Mouse (Mus musculus): ENCODE results near the gene Cdh7. TPM values are rescaled to one million over a fixed set of nuclear protein-coding genes. Genes with fewer than 3 reads are reported as not detected.

Gene Cdh7
- not detected for total RNA-seq (2021)
- polyA plus RNA-seq (2012; rRNA removed) = not detected in 2 replicates
- long read RNA-seq = 0 reads

DNA sequence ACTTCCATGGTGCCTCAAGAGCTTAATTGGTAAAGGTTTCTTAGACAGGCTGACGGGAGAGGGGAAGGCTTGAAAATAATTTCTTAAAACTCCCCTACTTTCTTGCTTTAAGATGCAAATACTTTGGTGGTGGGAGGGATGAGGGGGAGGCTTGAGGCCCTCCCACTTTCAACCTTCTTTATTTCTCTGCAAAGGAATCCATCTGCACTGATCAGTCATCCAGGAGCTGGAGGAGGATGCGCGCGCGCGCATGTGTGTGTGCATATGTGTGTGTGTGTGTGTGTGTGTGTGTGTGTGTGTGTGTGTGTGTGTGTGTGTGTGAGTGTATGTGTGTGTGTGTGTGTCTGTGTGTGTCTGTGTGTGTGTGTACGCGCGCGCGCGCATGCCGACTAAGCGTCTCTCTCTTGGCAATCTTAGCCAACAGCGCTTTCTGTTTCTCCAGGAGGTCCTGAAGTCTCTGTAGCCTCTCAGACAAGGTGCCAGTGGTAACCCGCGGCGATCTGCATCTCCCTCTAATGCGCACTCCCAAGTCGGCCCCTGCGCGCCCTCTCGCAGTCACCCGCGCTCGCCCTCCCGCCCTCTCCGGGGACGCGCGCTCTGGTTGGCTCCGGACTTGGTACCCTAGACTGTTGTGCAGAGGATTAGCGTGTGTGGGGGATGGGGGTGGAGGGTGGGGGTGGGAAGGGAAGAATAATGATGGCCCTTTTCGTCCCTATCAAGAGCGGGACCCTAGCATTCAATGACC is at the start of gene Cdh7:
Cdh7 (plus strand) TSS at position 368 of the 745 bp plus-strand sequence.
- 2% methylated on average over 35 of the region's 35 CpGs for WGBS
- H3K27me3 ChIP-seq (ENCODE audit: control insufficient read depth, insufficient read depth, low read length) = no peaks in the 10 kb centered on the region

DNA sequence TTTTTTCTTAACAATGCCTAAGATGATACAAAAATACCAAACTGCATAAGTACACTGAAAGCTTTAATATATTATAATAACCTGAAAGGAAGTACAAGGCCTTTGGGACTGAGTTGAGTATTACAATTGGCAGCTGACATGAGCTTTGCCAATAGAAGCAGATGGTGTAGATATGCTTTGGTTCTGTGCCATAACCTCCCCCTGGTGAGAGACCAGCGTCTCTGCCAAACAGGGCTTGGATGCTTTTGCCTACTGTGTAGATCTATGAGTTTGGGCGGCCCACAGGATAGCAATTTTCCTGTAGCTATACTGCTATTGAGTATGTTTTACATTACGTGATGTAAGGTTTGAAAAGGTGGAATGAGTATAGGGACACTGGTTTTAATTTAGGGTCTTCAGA is 49.6 kb upstream of the Cdh7 start:
- H3K9ac ChIP-seq (ENCODE audit: low read depth, low read length) = no peak overlapping the region
- no peak for DNase-seq
- no peak overlapping the region for H3K27ac ChIP-seq
- no peaks in the 10 kb centered on the region for H3K36me3 ChIP-seq (ENCODE audit: control insufficient read depth, insufficient read depth, low read length)
- no peaks in the 10 kb centered on the region for H3K4me1 ChIP-seq (ENCODE audit: control insufficient read depth, insufficient read depth, low read length)
- no peak overlapping the region for H3K4me3 ChIP-seq
- WGBS = 72% methylated on average over 3 of the region's 3 CpGs
- no peak for TF ChIP-seq EP300 (IDR thresholded peaks at IDR 0.05; ENCODE audit: insufficient read depth, low read depth, low read length)
- no peak for TF ChIP-seq POLR2A (IDR thresholded peaks at IDR 0.05; ENCODE audit: insufficient read depth, low read depth, low read length)
- no peak for TF ChIP-seq CTCF (IDR thresholded peaks at IDR 0.05)
- no peaks in the 10 kb centered on the region for H3K79me2 ChIP-seq (replicated peaks; ENCODE audit: control insufficient read depth, insufficient read depth, low read length)
- H3K27me3 ChIP-seq (ENCODE audit: control insufficient read depth, insufficient read depth, low read length) = no peaks in the 10 kb centered on the region
- intact Hi-C loops (cut with DNase I) = no loop called here

More for the DNA sequence above, at the start of gene Cdh7:
- H3K36me3 ChIP-seq (ENCODE audit: control insufficient read depth, insufficient read depth, low read length) = no peaks in the 10 kb centered on the region
- no peak for DNase-seq
- intact Hi-C loops (cut with DNase I) = no loop called here
- H3K9ac ChIP-seq (ENCODE audit: low read depth, low read length) = no peak within 1 kb of the TSS
- TF ChIP-seq EP300 (IDR thresholded peaks at IDR 0.05; ENCODE audit: insufficient read depth, low read depth, low read length) (no peak), POLR2A (IDR thresholded peaks at IDR 0.05; ENCODE audit: insufficient read depth, low read depth, low read length) (no peak), CTCF (IDR thresholded peaks at IDR 0.05) (no peak)
- no peaks in the 10 kb centered on the region for H3K79me2 ChIP-seq (replicated peaks; ENCODE audit: control insufficient read depth, insufficient read depth, low read length)
- H3K4me1 ChIP-seq (ENCODE audit: control insufficient read depth, insufficient read depth, low read length) = no peaks in the 10 kb centered on the region
- H3K27ac ChIP-seq = no peak within 1 kb of the TSS
- no peak within 1 kb of the TSS for H3K4me3 ChIP-seq

DNA sequence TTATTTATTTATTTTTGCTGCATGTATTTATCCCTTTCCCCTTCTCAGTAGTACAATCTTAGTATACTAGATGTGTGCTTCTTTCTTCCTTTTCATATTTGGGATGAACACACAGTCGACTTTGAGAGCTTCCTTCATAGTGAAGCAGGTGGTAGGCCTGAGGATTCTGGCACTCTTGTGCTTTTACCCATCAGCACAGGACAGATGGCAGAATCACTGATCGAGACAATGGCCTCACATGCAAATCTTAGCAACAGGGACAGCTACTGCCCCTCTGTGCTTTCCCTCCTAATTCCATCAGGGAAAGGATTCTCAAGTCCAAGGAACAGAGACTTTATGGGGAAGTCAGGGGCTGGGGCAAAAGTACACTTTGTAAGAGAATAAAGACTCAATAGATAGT is 33.7 kb upstream of the Cdh7 start:
- TF ChIP-seq EP300 (IDR thresholded peaks at IDR 0.05; ENCODE audit: insufficient read depth, low read depth, low read length) (no peak), CTCF (IDR thresholded peaks at IDR 0.05) (no peak), POLR2A (IDR thresholded peaks at IDR 0.05; ENCODE audit: insufficient read depth, low read depth, low read length) (no peak)
- Histone ChIP-seq H3K4me3 (no peak overlapping the region), H3K4me1 (ENCODE audit: control insufficient read depth, insufficient read depth, low read length) (no peaks in the 10 kb centered on the region), H3K9ac (ENCODE audit: low read depth, low read length) (no peak overlapping the region), H3K79me2 (replicated peaks; ENCODE audit: control insufficient read depth, insufficient read depth, low read length) (no peaks in the 10 kb centered on the region), H3K36me3 (ENCODE audit: control insufficient read depth, insufficient read depth, low read length) (no peaks in the 10 kb centered on the region), H3K27me3 (ENCODE audit: control insufficient read depth, insufficient read depth, low read length) (no peaks in the 10 kb centered on the region), H3K27ac (no peak overlapping the region)
- 46% methylated on average over 2 of the region's 2 CpGs for WGBS
- no peak for DNase-seq
- intact Hi-C loops (cut with DNase I) = no loop called here

DNA sequence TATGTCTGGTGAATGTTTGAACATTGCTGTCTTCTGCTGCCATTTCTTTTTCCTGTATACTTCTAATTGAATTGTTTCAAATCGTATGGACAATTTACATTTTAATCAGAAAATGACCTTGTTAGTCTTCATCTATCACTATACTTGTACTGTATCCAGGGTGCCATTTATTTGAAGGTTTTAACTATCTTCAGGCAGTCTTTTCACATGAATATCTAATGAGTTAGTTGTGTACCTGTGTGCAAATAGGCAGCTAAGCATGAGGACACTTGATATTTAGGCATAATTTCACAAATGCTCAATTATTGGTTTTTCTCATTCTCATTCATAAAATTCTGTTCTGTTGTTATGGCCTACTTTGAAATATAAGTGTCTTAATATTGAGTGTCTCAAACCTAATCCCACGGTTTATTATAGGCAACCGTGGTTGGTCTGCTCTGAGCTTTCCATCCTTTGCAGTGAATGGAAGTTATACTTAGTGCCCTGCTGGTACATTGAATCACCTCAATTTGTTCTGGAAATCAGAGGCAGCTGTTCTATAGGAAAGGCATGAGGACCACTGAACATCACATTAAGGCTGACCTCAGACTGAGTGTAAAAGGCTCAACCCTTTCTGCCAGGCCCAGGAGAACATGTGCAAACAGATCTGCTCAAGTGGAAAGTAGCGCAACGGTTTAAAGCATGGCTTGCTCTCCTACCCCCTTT is 10.4 kb upstream of the Cdh7 start:
- no peaks in the 10 kb centered on the region for H3K36me3 ChIP-seq (ENCODE audit: control insufficient read depth, insufficient read depth, low read length)
- H3K27me3 ChIP-seq (ENCODE audit: control insufficient read depth, insufficient read depth, low read length) = no peaks in the 10 kb centered on the region
- H3K4me3 ChIP-seq = no peak overlapping the region
- TF ChIP-seq EP300 (IDR thresholded peaks at IDR 0.05; ENCODE audit: insufficient read depth, low read depth, low read length) = no peak
- no peak for TF ChIP-seq POLR2A (IDR thresholded peaks at IDR 0.05; ENCODE audit: insufficient read depth, low read depth, low read length)
- no peaks in the 10 kb centered on the region for H3K79me2 ChIP-seq (replicated peaks; ENCODE audit: control insufficient read depth, insufficient read depth, low read length)
- 77% methylated on average over 5 of the region's 5 CpGs for WGBS
- H3K4me1 ChIP-seq (ENCODE audit: control insufficient read depth, insufficient read depth, low read length) = no peaks in the 10 kb centered on the region
- intact Hi-C loops (cut with DNase I) = no loop called here
- H3K9ac ChIP-seq (ENCODE audit: low read depth, low read length) = no peak overlapping the region
- no peak overlapping the region for H3K27ac ChIP-seq
- DNase-seq = no peak

DNA sequence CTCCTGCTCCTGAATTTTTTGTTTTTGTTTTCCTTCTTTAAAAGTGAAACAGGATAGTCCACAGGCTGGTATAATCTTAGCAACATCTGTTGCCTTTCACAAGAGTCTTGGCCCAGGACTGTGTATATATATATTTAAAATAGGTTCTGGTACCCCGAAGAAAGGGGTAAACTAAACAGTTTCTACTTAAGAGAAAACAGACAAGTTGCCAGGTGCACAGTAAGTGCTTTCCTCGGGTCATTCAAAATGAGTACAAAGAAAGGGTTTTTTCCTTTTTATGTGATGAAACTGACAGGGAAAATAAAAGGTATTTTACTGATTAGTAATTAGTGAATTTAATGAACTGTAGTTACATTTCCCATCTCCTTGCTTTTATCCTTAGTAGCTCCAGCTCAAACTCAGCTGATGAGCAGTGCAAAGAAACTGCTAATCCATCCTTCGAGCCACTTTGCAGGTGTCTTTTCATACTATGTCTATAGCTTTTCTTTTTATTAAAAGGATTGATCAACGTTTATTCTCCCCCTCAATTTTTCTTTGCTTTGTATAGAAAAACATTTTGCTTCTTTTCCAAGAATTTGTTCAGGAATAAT is 9.7 kb upstream of the Cdh7 start:
- Histone ChIP-seq H3K9ac (ENCODE audit: low read depth, low read length) (no peak overlapping the region), H3K27ac (no peak overlapping the region), H3K79me2 (replicated peaks; ENCODE audit: control insufficient read depth, insufficient read depth, low read length) (no peaks in the 10 kb centered on the region), H3K4me1 (ENCODE audit: control insufficient read depth, insufficient read depth, low read length) (no peaks in the 10 kb centered on the region), H3K4me3 (no peak overlapping the region), H3K27me3 (ENCODE audit: control insufficient read depth, insufficient read depth, low read length) (no peaks in the 10 kb centered on the region), H3K36me3 (ENCODE audit: control insufficient read depth, insufficient read depth, low read length) (no peaks in the 10 kb centered on the region)
- intact Hi-C loops (cut with DNase I) = no loop called here
- TF ChIP-seq CTCF (IDR thresholded peaks at IDR 0.05) (no peak), EP300 (IDR thresholded peaks at IDR 0.05; ENCODE audit: insufficient read depth, low read depth, low read length) (no peak), POLR2A (IDR thresholded peaks at IDR 0.05; ENCODE audit: insufficient read depth, low read depth, low read length) (no peak)
- WGBS = 59% methylated on average over 4 of the region's 4 CpGs
- no peak for DNase-seq

Data from heart, adult 2 months (tissue).